Mouse (Mus musculus) c-Kit-positive CD71-positive TER-119-negative erythroid progenitor cells, embryonic 14.5 days (primary cell): ENCODE measurements around the gene Eif5a.

Experiments
- DNase-seq: peaks from one replicate; pipeline ENCODE4 v3.0.0-alpha.2; 2013; ENCODE audit warnings: low read depth

The Eif5a gene

GRCm38 (mm10) chr11:69872451-69872850, 49.3 kb downstream of the Eif5a start:
- no peak for DNase-seq

GRCm38 (mm10) chr11:69871822-69872221, 49.9 kb downstream of the Eif5a start:
- no peak for DNase-seq

DNA sequence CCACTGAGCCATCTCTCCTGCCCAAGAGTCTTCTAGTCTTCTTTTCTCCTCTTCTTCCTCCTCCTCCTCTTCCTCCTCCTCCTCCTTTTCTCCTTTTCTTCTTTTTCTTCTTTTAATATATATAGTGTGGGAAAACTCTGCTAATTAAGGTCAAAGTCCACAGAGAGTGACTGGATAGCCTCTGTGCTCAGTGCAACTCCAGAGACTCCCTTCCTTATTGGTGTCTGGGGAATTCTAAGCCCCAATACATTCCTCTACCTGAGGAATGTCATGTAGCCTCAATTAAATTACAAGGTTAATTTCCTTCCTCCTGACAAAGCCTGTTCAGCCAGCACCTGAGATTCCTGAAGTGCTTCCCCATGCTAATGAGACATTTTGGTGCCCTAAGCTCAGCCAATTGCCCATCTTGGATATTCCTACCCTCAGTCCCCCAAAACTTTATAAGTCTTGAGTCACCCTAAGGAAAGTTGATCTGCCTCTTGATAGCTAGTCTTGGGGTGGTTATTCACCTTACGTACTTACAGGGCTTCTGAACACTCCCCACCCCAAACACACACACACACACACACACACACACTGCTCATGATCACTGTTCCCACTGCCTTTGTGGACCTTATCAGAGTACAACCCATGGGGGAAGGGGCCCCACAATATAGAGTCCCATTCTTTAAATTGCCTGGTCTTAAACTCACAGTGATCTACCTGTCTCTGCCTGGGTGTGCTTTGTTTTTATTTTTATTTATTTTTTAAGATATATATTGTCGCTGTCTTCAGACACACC, 51.3 kb downstream of the Eif5a start:
- no peak for DNase-seq

- DNase-seq = no peak
Measured at GRCm38 (mm10) chr11:69867335-69867734, 54.4 kb downstream of the Eif5a start.
